In genomic region chr9:88438237-88438554, GRCm38 (mm10) we compare ENCODE assay signal across 8 mouse cellular contexts. TPM values are rescaled to one million over a fixed set of nuclear protein-coding genes. Genes with fewer than 3 reads are reported as not detected.
DNase-seq lines count a peak whose midpoint lies in the region; ATAC-seq and TF ChIP-seq lines count a peak whose summit lies in the region.

No protein-coding gene starts in this region.

- H3K4me2 ChIP-seq in heart, embryonic 15.5 days: peak overlapping the region; percentile 80
- H3K4me2 ChIP-seq in liver, embryonic 12.5 days: peak overlapping the region; percentile 93
- H3K4me2 ChIP-seq in stomach, postnatal 0 days (replicated peaks; ENCODE audit: low read depth): peak overlapping the region; percentile 92

- under 1% methylated on average over 15 of the region's 15 CpGs for WGBS in heart, embryonic 15.5 days
- 3% methylated on average over 15 of the region's 15 CpGs for WGBS in forebrain, embryonic 10.5 days
- WGBS in liver, embryonic 12.5 days (ENCODE audit: insufficient replicate concordance): under 1% methylated on average over 15 of the region's 15 CpGs
- WGBS in stomach, postnatal 0 days: under 1% methylated on average over 15 of the region's 15 CpGs

- H3K27ac ChIP-seq in heart, embryonic 15.5 days: peak overlapping the region; percentile 89
- no peak overlapping the region for H3K27ac ChIP-seq in ES-Bruce4 (ENCODE audit: insufficient read depth, low read length)
- H3K27ac ChIP-seq in forebrain, embryonic 10.5 days: peak overlapping the region; percentile 89
- H3K27ac ChIP-seq in liver, embryonic 12.5 days: peak overlapping the region; percentile 96
- H3K27ac ChIP-seq in stomach, postnatal 0 days (replicated peaks): peak overlapping the region; percentile 95

- no peak for TF ChIP-seq CTCF in ES-Bruce4 (IDR thresholded peaks at IDR 0.05; ENCODE audit: low read depth, low read length)
- TF ChIP-seq CTCF in stomach, postnatal 0 days (IDR thresholded peaks at IDR 0.05; ENCODE audit: low read depth): no peak

- no peaks in the 10 kb centered on the region for H3K27me3 ChIP-seq in heart, embryonic 15.5 days
- H3K27me3 ChIP-seq in ES-Bruce4 (ENCODE audit: control insufficient read depth, insufficient read depth, low read length, poor library complexity, severe bottlenecking): no peaks in the 10 kb centered on the region
- no peaks in the 10 kb centered on the region for H3K27me3 ChIP-seq in forebrain, embryonic 10.5 days (ENCODE audit: poor library complexity, severe bottlenecking)
- no peaks in the 10 kb centered on the region for H3K27me3 ChIP-seq in liver, embryonic 12.5 days (replicated peaks)
- no peaks in the 10 kb centered on the region for H3K27me3 ChIP-seq in stomach, postnatal 0 days (ENCODE audit: control insufficient read depth, insufficient read depth, low read length)

- peaks cover 16% of the 10 kb centered on the region for H3K4me1 ChIP-seq in heart, embryonic 15.5 days (replicated peaks)
- H3K4me1 ChIP-seq in ES-Bruce4 (ENCODE audit: control insufficient read depth, insufficient read depth, low read length): no peaks in the 10 kb centered on the region
- peaks cover 23% of the 10 kb centered on the region for H3K4me1 ChIP-seq in forebrain, embryonic 10.5 days
- peaks cover 27% of the 10 kb centered on the region for H3K4me1 ChIP-seq in liver, embryonic 12.5 days
- H3K4me1 ChIP-seq in stomach, postnatal 0 days (replicated peaks; ENCODE audit: control insufficient read depth, insufficient read depth): no peaks in the 10 kb centered on the region

- H3K36me3 ChIP-seq in heart, embryonic 15.5 days: no peaks in the 10 kb centered on the region; the same call in 1 of the 2 replicates
- H3K36me3 ChIP-seq in ES-Bruce4 (ENCODE audit: control insufficient read depth, insufficient read depth, low read length, poor library complexity, severe bottlenecking): no peaks in the 10 kb centered on the region
- H3K36me3 ChIP-seq in forebrain, embryonic 10.5 days (replicated peaks): 0 out of 2 replicates have a peak, but pooled peaks cover 3% of the 10 kb centered on the region
- H3K36me3 ChIP-seq in liver, embryonic 12.5 days: 0 out of 2 replicates have a peak, but pooled peaks cover 6% of the 10 kb centered on the region
- H3K36me3 ChIP-seq in stomach, postnatal 0 days (ENCODE audit: control insufficient read depth, insufficient read depth, low read length): no peaks in the 10 kb centered on the region

- peak overlapping the region; percentile 65 for H3K4me3 ChIP-seq in heart, embryonic 15.5 days
- peak overlapping the region; percentile 86 for H3K4me3 ChIP-seq in ES-Bruce4 (ENCODE audit: low read depth, low read length)
- H3K4me3 ChIP-seq in forebrain, embryonic 10.5 days: peak overlapping the region; percentile 79
- H3K4me3 ChIP-seq in liver, embryonic 12.5 days: peak overlapping the region; percentile 85
- H3K4me3 ChIP-seq in stomach, postnatal 0 days (ENCODE audit: low read depth, low read length): peak overlapping the region; percentile 93

- no peak for TF ChIP-seq POLR2A in ES-Bruce4 (IDR thresholded peaks at IDR 0.05; ENCODE audit: insufficient read depth, low read length)

- H3K9ac ChIP-seq in heart, embryonic 15.5 days: peak overlapping the region; percentile 79
- H3K9ac ChIP-seq in ES-Bruce4 (ENCODE audit: low read depth, poor library complexity, severe bottlenecking): peak overlapping the region; percentile 56
- H3K9ac ChIP-seq in liver, embryonic 12.5 days: peak overlapping the region; percentile 89
- H3K9ac ChIP-seq in stomach, postnatal 0 days (ENCODE audit: low read length): peak overlapping the region; percentile 82

- no peak for DNase-seq in heart, adult 9 months (ENCODE audit: low spot score in 2 of 2)
- no peak for DNase-seq in forebrain, embryonic 10.5 days (ENCODE audit: extremely low spot score, low spot score)
- DNase-seq in stomach, postnatal 0 days (ENCODE audit: low spot score): no peak
- no peak for DNase-seq in gastrocnemius, adult 8-10 months (ENCODE audit: low spot score in 2 of 2)
- DNase-seq in cerebellum, postnatal 14 days: no peak

- TF ChIP-seq EP300 in ES-Bruce4 (IDR thresholded peaks at IDR 0.05; ENCODE audit: insufficient read depth, low read depth, low read length): no peak
- no peak for TF ChIP-seq EP300 in stomach, postnatal 0 days (optimal IDR thresholded peaks at IDR 0.05)

- no peak for ATAC-seq in heart, embryonic 15.5 days (replicated peaks; ENCODE audit: insufficient number of reproducible peaks, insufficient read depth, low FRiP score, low read depth)
- peak; percentile 23 for ATAC-seq in liver, embryonic 12.5 days
- no peak; the same call in 1 of the 2 replicates for ATAC-seq in stomach, postnatal 0 days (ENCODE audit: low FRiP score, low TSS enrichment)

- no peaks in the 10 kb centered on the region for H3K9me3 ChIP-seq in heart, embryonic 15.5 days (replicated peaks)
- H3K9me3 ChIP-seq in ES-Bruce4 (replicated peaks; ENCODE audit: control insufficient read depth, insufficient read depth, low read length, poor library complexity, severe bottlenecking): no peaks in the 10 kb centered on the region
- no peaks in the 10 kb centered on the region for H3K9me3 ChIP-seq in forebrain, embryonic 10.5 days
- H3K9me3 ChIP-seq in liver, embryonic 12.5 days (replicated peaks): no peaks in the 10 kb centered on the region
- H3K9me3 ChIP-seq in stomach, postnatal 0 days (ENCODE audit: control insufficient read depth, low read length): no peaks in the 10 kb centered on the region

RNA-seq across cellular contexts. Expression of gene Snx14, which starts 0.6 kb away (rescaled TPM):
- polyA plus RNA-seq in heart, embryonic 15.5 days (2015; fragmentation: Nextera tagmentation; extraction: Ambion mirVana): 28.0 and 29.0 TPM in 2 replicates
- polyA plus RNA-seq in ES-Bruce4 (2011; ENCODE audit: insufficient read depth, insufficient read length, low read depth, missing spikeins): 29.7 and 31.4 TPM in 2 replicates
- 20.3 and 21.5 TPM in 2 replicates for polyA plus RNA-seq in forebrain, embryonic 10.5 days (2016; fragmentation: Nextera tagmentation; extraction: Ambion mirVana)
- 14.5 and 16.0 TPM in 2 replicates for polyA plus RNA-seq in liver, embryonic 12.5 days (2016; fragmentation: Nextera tagmentation; extraction: Ambion mirVana)
- 18.2 and 19.8 TPM in 2 replicates for polyA plus RNA-seq in stomach, postnatal 0 days (2015; fragmentation: Nextera tagmentation; extraction: Ambion mirVana)
- total RNA-seq in gastrocnemius, adult 8-10 months (2022): 10 to 100 TPM; 11.6 to 15.4 (median 13.9) TPM

RNA-seq across cellular contexts. Expression of gene Gm20537, which starts 18.2 kb away (rescaled TPM):
- 0.30 and 0.62 TPM in 2 replicates for polyA plus RNA-seq in heart, embryonic 15.5 days (2015; fragmentation: Nextera tagmentation; extraction: Ambion mirVana)
- polyA plus RNA-seq in ES-Bruce4 (2011; ENCODE audit: insufficient read depth, insufficient read length, low read depth, missing spikeins): 6.0 and 6.4 TPM in 2 replicates
- 0.48 and 1.1 TPM in 2 replicates for polyA plus RNA-seq in forebrain, embryonic 10.5 days (2016; fragmentation: Nextera tagmentation; extraction: Ambion mirVana)
- 0.15 and 0.61 TPM in 2 replicates for polyA plus RNA-seq in liver, embryonic 12.5 days (2016; fragmentation: Nextera tagmentation; extraction: Ambion mirVana)
- polyA plus RNA-seq in stomach, postnatal 0 days (2015; fragmentation: Nextera tagmentation; extraction: Ambion mirVana): not detected in 2 replicates
- total RNA-seq in gastrocnemius, adult 8-10 months (2022): 1 to 10 TPM in 1 of 4 experiments, under 1 TPM in 1, not detected in 2; 0.56 to 1.2 TPM

RNA-seq across cellular contexts. Expression of gene Syncrip, which starts 44.2 kb away (rescaled TPM):
- polyA plus RNA-seq in heart, embryonic 15.5 days (2015; fragmentation: Nextera tagmentation; extraction: Ambion mirVana): 51.5 and 52.1 TPM in 2 replicates
- polyA plus RNA-seq in ES-Bruce4 (2011; ENCODE audit: insufficient read depth, insufficient read length, low read depth, missing spikeins): 314 and 327 TPM in 2 replicates
- polyA plus RNA-seq in forebrain, embryonic 10.5 days (2016; fragmentation: Nextera tagmentation; extraction: Ambion mirVana): 139 and 142 TPM in 2 replicates
- polyA plus RNA-seq in liver, embryonic 12.5 days (2016; fragmentation: Nextera tagmentation; extraction: Ambion mirVana): 77.0 and 79.0 TPM in 2 replicates
- 38.8 and 51.7 TPM in 2 replicates for polyA plus RNA-seq in stomach, postnatal 0 days (2015; fragmentation: Nextera tagmentation; extraction: Ambion mirVana)
- 10 to 100 TPM; 52.7 to 75.6 (median 65.9) TPM for total RNA-seq in gastrocnemius, adult 8-10 months (2022)
